Mouse (Mus musculus) hindbrain, embryonic 11.5 days (tissue): ENCODE measurements around the gene Il18r1. TPM values are rescaled to one million over a fixed set of nuclear protein-coding genes. Genes with fewer than 3 reads are reported as not detected.

Source experiments
- ATAC-seq: fragments of 200-750 bp; cut with Nextera tagmentation; 2 replicates; pipeline ENCODE4 v1.8.0; 2017; ENCODE audit warnings: mild to moderate bottlenecking, moderate TSS enrichment, moderate library complexity; ENCODE audit not compliant: low FRiP score
- DNase-seq: peaks from one replicate; pipeline ENCODE4 v3.0.0-alpha.2; 2015; ENCODE audit warnings: low spot score
- H3K27ac ChIP-seq: fragments of 300-500 bp; sonication (generic); 2 replicates; pipeline ENCODE4 v1.5.1; 2014; ENCODE audit warnings: mild to moderate bottlenecking, low read depth, low read length
- H3K27me3 ChIP-seq: fragments of 300-500 bp; sonication (generic); 2 replicates; pipeline ENCODE4 v1.6.1; 2014; ENCODE audit warnings: mild to moderate bottlenecking, low read length, moderate library complexity, mixed read lengths; ENCODE audit not compliant: control insufficient read depth, insufficient read depth
- H3K36me3 ChIP-seq: fragments of 300-500 bp; sonication (generic); 2 replicates; pipeline ENCODE4 v1.6.1; 2014; ENCODE audit warnings: mild to moderate bottlenecking, low read length, moderate library complexity, mixed read lengths; ENCODE audit not compliant: control insufficient read depth, insufficient read depth
- H3K4me1 ChIP-seq: fragments of 300-500 bp; sonication (generic); replicated peaks from 2 replicates; pipeline ENCODE4 v1.6.1; 2014; ENCODE audit warnings: low read length, mixed read lengths; ENCODE audit not compliant: control insufficient read depth, insufficient read depth
- H3K4me2 ChIP-seq: fragments of 300-500 bp; sonication (generic); replicated peaks from 2 replicates; pipeline ENCODE4 v1.6.1; 2014; ENCODE audit warnings: mild to moderate bottlenecking, low read depth, low read length
- H3K4me3 ChIP-seq: fragments of 300-500 bp; sonication (generic); 2 replicates; pipeline ENCODE4 v1.5.1; 2014; ENCODE audit warnings: low read depth, low read length
- H3K9ac ChIP-seq: fragments of 300-500 bp; sonication (generic); 2 replicates; pipeline ENCODE4 v1.6.1; 2014; ENCODE audit warnings: low read depth, low read length
- H3K9me3 ChIP-seq: fragments of 300-500 bp; sonication (generic); 2 replicates; pipeline ENCODE4 v1.6.1; 2016; ENCODE audit warnings: low read length; ENCODE audit not compliant: control insufficient read depth
- WGBS: fragments of 180-500 bp; shearing (Covaris S2); extraction: QIAGEN DNeasy Blood & Tissue Kit; methylation state at CpG from one replicate; pipeline ENCODE4 v1.1.7; 2014; 5-methylcytosine and 5-hydroxymethylcytosine counted together
- polyA plus RNA-seq: library from polyadenylated mRNA; unstranded; fragments of >200 nt; fragmentation: Nextera tagmentation; extraction: Ambion mirVana; gene quantifications from 2 replicates; pipeline ENCODE4 v1.2.1, GENCODE M21; 2014

The Il18r1 gene
- polyA plus RNA-seq, 1 experiment from 2014 or later = not detected

DNA sequence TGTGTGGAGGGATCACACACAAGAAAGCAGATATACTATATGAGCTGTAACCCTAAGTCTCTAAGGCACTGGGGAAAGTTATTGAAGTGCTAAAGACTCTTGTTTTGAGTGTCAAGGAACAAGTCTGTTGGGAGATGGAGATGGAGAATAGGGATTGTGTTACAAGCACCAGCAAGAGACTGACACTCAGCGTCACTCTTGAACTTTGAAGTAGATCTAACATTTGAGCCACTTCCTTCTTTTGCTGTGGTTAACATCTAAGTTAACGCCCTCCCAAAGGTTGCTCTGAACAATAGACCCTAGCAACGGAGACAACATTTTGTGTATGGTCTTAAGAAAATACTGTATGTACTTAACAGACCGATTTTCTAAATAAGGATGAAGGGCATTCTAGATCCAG is 8.3 kb downstream of the Il18r1 start:
- Histone ChIP-seq H3K4me3 (no peak overlapping the region), H3K9ac (no peak overlapping the region), H3K36me3 (no peaks in the 10 kb centered on the region), H3K4me2 (no peak overlapping the region), H3K4me1 (no peaks in the 10 kb centered on the region), H3K27ac (no peak overlapping the region), H3K27me3 (no peaks in the 10 kb centered on the region), H3K9me3 (no peaks in the 10 kb centered on the region)
- WGBS = 81% methylated on average over 4 of the region's 4 CpGs
- no peak for DNase-seq
- no peak for ATAC-seq

DNA sequence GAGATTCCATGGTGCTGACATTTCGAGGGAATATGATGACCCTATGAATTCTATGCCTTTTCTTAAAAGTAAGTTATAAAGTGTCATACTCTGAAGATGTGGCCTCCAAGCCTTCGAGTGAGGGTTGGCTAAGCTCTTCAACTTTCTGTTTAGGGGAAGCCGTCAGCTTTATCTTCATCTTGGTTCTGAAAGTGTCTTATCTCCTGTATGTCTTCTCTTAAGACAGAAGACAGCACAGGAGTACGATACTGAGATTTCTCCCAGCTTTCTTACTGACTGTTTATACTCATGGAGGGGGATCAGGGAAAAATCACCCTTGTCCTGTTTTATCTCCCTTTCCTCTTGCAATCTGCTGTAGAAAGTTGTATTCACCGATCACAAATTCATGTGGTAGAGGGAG is 9.0 kb downstream of the Il18r1 start:
- no peak for ATAC-seq
- H3K4me3 ChIP-seq = no peak overlapping the region
- no peaks in the 10 kb centered on the region for H3K27me3 ChIP-seq
- no peak overlapping the region for H3K27ac ChIP-seq
- H3K9ac ChIP-seq = no peak overlapping the region
- H3K9me3 ChIP-seq = no peaks in the 10 kb centered on the region
- H3K4me2 ChIP-seq = no peak overlapping the region
- no peak for DNase-seq
- WGBS = 92% methylated on average over 5 of the region's 5 CpGs
- H3K4me1 ChIP-seq = no peaks in the 10 kb centered on the region
- H3K36me3 ChIP-seq = no peaks in the 10 kb centered on the region

DNA sequence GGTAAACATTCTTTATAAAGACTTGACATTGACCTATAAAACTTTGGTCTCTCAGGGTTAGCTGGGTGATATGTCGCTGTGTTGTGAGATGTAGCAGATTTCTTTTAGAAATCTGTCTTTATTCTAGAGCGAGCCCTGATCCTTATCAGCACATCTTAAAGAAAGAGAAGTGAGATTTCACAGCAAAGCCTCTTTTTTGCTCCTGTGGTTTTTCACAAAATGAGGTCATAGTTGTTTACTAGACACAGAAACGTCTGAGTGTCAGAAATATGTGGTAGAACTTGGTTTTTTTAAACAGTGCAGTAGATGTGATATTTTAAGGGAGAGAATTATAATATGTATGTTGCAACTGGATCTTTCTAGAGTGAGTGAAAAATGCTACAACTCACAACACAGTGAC is 10.3 kb downstream of the Il18r1 start:
- Histone ChIP-seq H3K9me3 (no peaks in the 10 kb centered on the region), H3K4me3 (no peak overlapping the region), H3K36me3 (no peaks in the 10 kb centered on the region), H3K27me3 (no peaks in the 10 kb centered on the region), H3K4me1 (no peaks in the 10 kb centered on the region), H3K9ac (no peak overlapping the region), H3K27ac (no peak overlapping the region), H3K4me2 (no peak overlapping the region)
- WGBS = 76% methylated on average over 3 of the region's 3 CpGs
- no peak for DNase-seq
- no peak for ATAC-seq

DNA sequence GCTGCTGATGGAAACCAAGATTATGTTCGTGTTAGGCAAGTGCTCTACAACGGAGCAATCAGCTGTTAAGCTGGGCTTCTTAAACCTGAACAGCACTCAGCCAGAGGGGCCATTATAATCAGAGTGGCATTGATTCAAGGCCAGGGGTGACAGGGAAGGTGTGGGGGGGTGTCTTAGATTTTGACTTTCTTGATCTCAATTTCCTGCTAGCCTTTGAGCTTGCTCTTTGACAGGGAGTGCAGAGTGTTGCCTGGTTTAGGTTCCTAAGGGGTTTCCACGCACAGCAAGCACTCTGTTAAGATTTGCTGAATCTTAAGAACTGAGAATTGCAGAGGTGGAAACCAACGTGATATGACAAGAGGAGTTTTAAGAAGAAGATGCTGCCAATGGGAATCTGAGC is 11.4 kb downstream of the Il18r1 start:
- DNase-seq = no peak
- no peak for ATAC-seq
- Histone ChIP-seq H3K9ac (no peak overlapping the region), H3K27ac (no peak overlapping the region), H3K4me2 (no peak overlapping the region), H3K9me3 (no peaks in the 10 kb centered on the region), H3K27me3 (no peaks in the 10 kb centered on the region), H3K4me3 (no peak overlapping the region), H3K4me1 (no peaks in the 10 kb centered on the region), H3K36me3 (no peaks in the 10 kb centered on the region)
- WGBS = 77% methylated on average over 4 of the region's 4 CpGs

DNA sequence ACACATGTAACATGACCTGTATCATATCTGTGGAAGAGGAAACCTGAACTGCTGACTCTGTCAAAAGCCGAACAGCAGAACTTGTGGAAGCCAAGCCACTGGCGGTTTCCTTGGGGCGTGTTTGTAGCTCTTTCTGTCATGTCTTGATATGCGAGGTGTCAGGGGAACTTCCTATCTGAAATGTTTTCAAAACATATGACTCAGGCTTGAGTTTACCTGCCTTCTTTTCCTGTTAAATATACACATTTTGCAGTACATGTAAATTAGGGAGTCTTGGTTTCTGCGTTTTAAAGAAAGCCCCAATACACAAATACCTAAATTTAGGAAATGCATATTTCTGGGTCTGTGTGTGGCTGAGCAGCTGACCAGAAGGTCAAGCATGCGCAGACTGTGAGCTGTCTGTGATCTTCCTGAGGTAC is 14.2 kb downstream of the Il18r1 start:
- Histone ChIP-seq H3K9me3 (no peaks in the 10 kb centered on the region), H3K36me3 (no peaks in the 10 kb centered on the region), H3K4me1 (no peaks in the 10 kb centered on the region), H3K27me3 (no peaks in the 10 kb centered on the region), H3K9ac (no peak overlapping the region), H3K4me3 (no peak overlapping the region), H3K4me2 (no peak overlapping the region), H3K27ac (no peak overlapping the region)
- WGBS = 86% methylated on average over 6 of the region's 6 CpGs
- DNase-seq (no peak), ATAC-seq (no peak)

DNA sequence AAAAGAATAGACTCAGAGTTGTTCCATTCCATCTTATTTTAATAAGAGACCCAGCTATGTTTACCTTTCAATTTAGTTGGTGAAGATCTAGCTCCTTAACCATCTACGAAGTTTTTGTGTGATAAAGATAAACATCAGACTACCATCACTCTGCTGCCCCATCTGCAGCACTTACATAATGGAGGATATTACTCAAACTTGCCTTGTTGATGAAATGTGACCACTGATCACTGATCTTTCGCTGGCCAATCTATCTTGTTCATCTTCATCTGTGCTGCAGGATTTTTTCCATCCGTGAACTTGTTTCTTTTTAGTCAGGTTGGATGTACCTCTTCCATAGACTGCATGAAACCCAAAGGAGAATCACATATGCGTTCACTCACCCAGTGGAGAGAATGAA is 29.2 kb downstream of the Il18r1 start:
- no peaks in the 10 kb centered on the region for H3K9me3 ChIP-seq
- no peaks in the 10 kb centered on the region for H3K36me3 ChIP-seq
- H3K4me2 ChIP-seq = no peak overlapping the region
- H3K4me3 ChIP-seq = no peak overlapping the region
- DNase-seq (no peak), ATAC-seq (no peak)
- H3K4me1 ChIP-seq = no peaks in the 10 kb centered on the region
- WGBS = 94% methylated on average over 4 of the region's 4 CpGs
- no peak overlapping the region for H3K9ac ChIP-seq
- no peak overlapping the region for H3K27ac ChIP-seq
- no peaks in the 10 kb centered on the region for H3K27me3 ChIP-seq

DNA sequence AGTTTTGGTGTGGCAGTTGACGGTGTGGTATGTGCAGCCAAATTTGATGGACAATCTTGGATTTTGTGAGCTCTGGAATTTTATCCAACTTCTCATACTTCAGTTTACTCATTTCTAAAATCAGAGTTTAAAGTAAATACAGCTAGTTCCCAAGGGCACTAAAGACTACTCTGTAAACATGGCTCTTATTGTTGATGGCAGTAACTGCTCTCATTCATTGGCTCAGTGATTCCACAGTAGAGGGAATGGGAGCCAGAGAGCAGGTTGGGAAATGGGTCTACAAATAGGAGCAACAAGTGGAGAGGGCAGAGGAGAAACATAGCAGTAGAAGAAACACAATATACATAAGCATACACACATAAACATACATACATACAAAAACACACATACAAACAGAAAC is 34.4 kb downstream of the Il18r1 start:
- WGBS = 97% methylated on average over 1 of the region's 1 CpGs
- Histone ChIP-seq H3K27ac (no peak overlapping the region), H3K9ac (no peak overlapping the region), H3K4me3 (no peak overlapping the region), H3K4me1 (no peaks in the 10 kb centered on the region), H3K4me2 (no peak overlapping the region), H3K36me3 (no peaks in the 10 kb centered on the region), H3K27me3 (no peaks in the 10 kb centered on the region), H3K9me3 (no peaks in the 10 kb centered on the region)
- ATAC-seq = no peak
- DNase-seq = no peak

DNA sequence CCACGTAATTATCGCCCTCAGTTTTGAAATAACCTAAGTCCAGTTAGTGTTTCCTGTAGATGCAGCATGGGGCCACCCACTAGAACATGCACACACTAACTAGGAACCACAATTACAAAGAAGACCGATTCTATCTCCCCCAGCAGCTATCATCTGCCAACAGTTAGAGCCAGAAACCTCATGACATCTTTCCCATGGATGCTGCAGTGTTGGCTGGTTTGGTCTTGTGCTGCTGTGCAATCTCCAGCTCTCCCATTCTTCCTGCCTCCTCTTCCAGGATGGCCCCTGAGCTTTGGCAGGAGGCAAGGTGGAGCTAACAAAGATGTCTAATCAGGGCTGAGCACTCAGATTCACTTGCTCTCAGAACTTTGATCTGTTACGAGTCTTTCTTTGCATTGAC is 35.8 kb downstream of the Il18r1 start:
- ATAC-seq (no peak), DNase-seq (no peak)
- no peaks in the 10 kb centered on the region for H3K9me3 ChIP-seq
- no peaks in the 10 kb centered on the region for H3K27me3 ChIP-seq
- no peak overlapping the region for H3K4me2 ChIP-seq
- H3K4me1 ChIP-seq = no peaks in the 10 kb centered on the region
- H3K9ac ChIP-seq = no peak overlapping the region
- 91% methylated on average over 4 of the region's 4 CpGs for WGBS
- H3K36me3 ChIP-seq = no peaks in the 10 kb centered on the region
- no peak overlapping the region for H3K4me3 ChIP-seq
- H3K27ac ChIP-seq = no peak overlapping the region

DNA sequence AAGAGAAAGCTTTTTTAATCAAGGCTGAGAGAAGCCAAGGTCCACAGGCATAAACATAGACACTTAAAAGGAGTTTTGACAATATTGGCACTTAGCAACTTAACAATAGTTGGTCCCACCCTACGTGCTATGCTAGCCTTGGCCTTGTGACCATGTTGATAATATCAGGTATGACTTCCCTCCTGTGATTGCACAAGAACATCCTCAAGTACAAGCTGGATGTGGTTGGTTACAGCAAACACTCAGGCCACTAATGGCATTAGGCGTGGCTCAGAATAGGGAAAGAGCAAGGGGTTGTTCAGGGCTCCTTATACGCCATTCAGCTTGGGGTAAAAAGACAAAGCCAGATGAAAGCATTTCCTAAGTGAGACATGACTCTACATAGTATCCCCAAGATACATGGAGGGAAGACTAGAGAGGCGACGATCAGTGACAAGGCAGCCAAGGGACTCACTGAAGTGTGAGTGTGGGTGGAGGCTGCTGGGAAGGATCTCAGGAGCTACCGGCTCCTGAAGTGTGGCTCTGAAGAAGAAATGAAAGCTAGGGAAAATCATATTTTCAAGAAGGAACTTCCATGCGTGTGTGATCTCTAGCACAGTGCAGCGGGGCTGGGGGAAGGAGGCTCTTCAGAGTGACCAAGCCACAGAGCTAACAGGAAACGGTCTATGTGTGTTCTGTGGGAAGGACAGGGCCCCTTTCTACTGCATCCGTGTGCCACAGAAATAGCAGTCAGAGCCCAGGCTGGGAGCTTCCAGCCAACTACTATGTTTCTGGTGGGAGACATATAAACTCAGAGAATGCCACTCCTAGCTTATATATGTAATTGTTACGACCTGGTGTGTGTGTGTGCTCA is 36.4 kb downstream of the Il18r1 start:
- Histone ChIP-seq H3K4me2 (no peak overlapping the region), H3K27ac (no peak overlapping the region), H3K36me3 (no peaks in the 10 kb centered on the region), H3K4me1 (no peaks in the 10 kb centered on the region), H3K4me3 (no peak overlapping the region), H3K27me3 (no peaks in the 10 kb centered on the region), H3K9me3 (no peaks in the 10 kb centered on the region), H3K9ac (no peak overlapping the region)
- 91% methylated on average over 11 of the region's 11 CpGs for WGBS
- DNase-seq (no peak), ATAC-seq (no peak)
